Mouse (Mus musculus) left cerebral cortex, postnatal 10 days (tissue): ENCODE measurements around the gene Nipsnap3b. TPM values are rescaled to one million over a fixed set of nuclear protein-coding genes. Genes with fewer than 3 reads are reported as not detected.

ENCODE experiments used
- DNase-seq, 2 experiments: peaks; one replicate each; pipeline ENCODE4 v3.0.0; 2021 to 2022; ENCODE audit warnings: low spot score in 2 of 2, mixed read lengths in 1 of 2; ENCODE audit errors: extremely low spot score in 1 of 2
- intact Hi-C: fragments of 180-260 bp; cut with DNase I; formaldehyde crosslinking; loops from one replicate; pipeline ENCODE4 v1.15.1; 2025
- total RNA-seq, 2 experiments: library from RNA; stranded (reverse); gene quantifications; 2 replicates each; pipeline ENCODE4 v1.2.3; 2021

The Nipsnap3b gene
- total RNA-seq, result 10 to 100 TPM; 22.3 to 24.5 TPM

GRCm38 (mm10) chr4:53011732-53012361, at the start of gene Nipsnap3b:
Gene Nipsnap3b, plus strand, starts transcription at chr4:53011880.
- intact Hi-C loops, result no loop called here
- peak; percentile 94 to 99 for DNase-seq

GRCm38 (mm10) chr4:52964247-52964646, 47.4 kb upstream of the Nipsnap3b start, which contains the start of gene Olfr270:
Gene Olfr270, plus strand, starts transcription at chr4:52964547.
- intact Hi-C loops, result no loop called here
- DNase-seq, result no peak

DNA sequence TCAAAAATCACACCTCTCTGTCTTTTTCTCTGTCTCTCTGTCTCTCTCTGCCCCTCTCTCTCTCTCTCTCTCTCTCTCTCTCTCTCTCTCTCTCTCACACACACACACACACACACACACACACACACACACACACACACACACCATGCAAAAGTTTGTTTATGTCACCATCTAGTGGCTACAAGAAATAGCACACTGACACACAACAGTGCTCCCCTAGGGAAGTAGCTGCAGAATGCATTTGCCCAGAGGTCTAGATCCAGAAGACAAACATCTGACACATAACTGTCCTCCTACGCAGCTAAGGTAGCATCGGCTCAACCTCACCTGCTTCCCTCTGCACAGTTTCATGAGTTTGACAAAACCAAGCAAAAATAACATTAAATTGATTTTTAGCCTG, 26.5 kb upstream of the Nipsnap3b start:
- DNase-seq, result peak in 1 of 2 experiments; percentile 23

GRCm38 (mm10) chr4:52986266-52986665, 25.4 kb upstream of the Nipsnap3b start:
- DNase-seq, result no peak
- intact Hi-C loops, result no loop called here

More for the DNA sequence above, 26.5 kb upstream of the Nipsnap3b start:
- intact Hi-C loops, result no loop called here

GRCm38 (mm10) chr4:52989248-52989647, 22.4 kb upstream of the Nipsnap3b start, which contains the start of gene Nipsnap3a:
Gene Nipsnap3a, plus strand, starts transcription at chr4:52989272.
- intact Hi-C loops, result no loop called here
- DNase-seq, result peak in 1 of 2 experiments; percentile 21

DNA sequence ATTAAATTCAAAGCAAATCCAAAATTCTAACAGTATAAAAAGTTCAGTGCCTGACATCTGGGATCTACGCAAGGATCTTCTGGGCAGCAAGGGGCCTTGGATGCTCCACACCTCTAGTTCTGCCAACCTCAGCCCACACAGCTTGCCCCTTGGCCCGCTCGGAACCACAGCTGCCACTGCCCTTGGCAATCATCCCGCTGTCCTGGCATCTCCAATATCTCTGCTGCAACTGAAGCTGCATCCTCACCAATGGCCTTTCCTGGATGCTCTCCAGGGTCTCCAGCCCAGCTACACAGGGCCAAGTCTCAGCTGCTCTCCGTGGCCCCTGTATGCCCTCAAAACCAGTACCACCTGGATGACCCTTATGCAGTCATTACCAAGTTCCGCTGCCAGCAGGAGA, 12.2 kb upstream of the Nipsnap3b start:
- intact Hi-C loops, result no loop called here
- DNase-seq, result no peak

DNA sequence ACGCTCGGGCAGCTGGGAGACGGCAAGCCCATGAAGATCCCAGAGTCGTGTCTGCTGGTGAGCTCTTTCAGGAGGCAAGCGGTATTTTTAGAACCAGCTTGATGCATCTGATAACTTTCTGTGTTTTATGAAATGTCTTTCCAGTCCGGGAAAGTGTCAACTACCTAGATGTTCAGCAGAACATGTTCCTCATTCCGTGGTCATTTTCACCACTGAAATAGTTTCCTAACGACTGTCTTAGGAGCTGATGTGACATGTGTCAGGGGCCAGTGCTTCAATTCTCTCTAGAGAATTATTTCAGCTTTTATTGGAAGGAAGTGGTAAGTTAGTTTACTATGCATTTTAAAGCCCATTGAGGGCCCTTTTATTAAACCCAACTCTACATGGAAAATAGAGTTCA, 11.5 kb upstream of the Nipsnap3b start:
- intact Hi-C loops, result no loop called here
- DNase-seq, result no peak

GRCm38 (mm10) chr4:53009183-53009582, 2.5 kb upstream of the Nipsnap3b start:
- intact Hi-C loops, result no loop called here

GRCm38 (mm10) chr4:53009871-53010270, 1.8 kb upstream of the Nipsnap3b start:
- intact Hi-C loops, result no loop called here
- no peak for DNase-seq

More at GRCm38 (mm10) chr4:53009183-53009582, 2.5 kb upstream of the Nipsnap3b start:
- DNase-seq, result no peak

- DNase-seq, result no peak
- intact Hi-C loops, result no loop called here
Measured at GRCm38 (mm10) chr4:53014421-53014820, 2.7 kb downstream of the Nipsnap3b start.

GRCm38 (mm10) chr4:53015024-53015423, 3.3 kb downstream of the Nipsnap3b start:
- DNase-seq, result no peak
- intact Hi-C loops, result no loop called here

GRCm38 (mm10) chr4:53018392-53018791, 6.7 kb downstream of the Nipsnap3b start:
- intact Hi-C loops, result no loop called here
- DNase-seq, result no peak

- no peak for DNase-seq
- intact Hi-C loops, result no loop called here
Measured at GRCm38 (mm10) chr4:53023189-53023925, 11.7 kb downstream of the Nipsnap3b start.

DNA sequence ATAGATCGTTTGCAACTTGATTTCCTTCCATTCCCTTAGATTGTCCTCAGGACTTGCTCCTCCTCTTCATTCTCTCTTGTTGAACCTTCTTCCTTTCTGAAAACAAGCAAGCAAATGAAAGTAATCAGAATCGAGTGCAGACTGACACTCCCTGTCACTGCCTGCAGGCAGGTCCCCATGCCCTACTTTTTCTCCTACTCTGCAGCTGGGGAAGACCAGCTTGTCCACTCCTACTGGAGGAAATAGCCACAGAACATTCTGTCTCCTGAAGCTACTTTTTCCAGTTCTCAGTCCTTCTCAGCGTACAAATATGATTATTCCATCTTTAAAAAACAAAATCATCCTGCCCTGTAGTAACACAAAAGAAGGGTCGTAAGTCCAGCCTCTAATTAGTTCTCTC, 12.7 kb downstream of the Nipsnap3b start:
- intact Hi-C loops, result no loop called here
- DNase-seq, result no peak

- no peak for DNase-seq
- intact Hi-C loops, result no loop called here
Measured at GRCm38 (mm10) chr4:53027811-53028210, 16.1 kb downstream of the Nipsnap3b start.

GRCm38 (mm10) chr4:53030326-53030948, 18.8 kb downstream of the Nipsnap3b start:
- DNase-seq, result peak in 1 of 2 experiments; percentile 31
- intact Hi-C loops, result loop anchor here (5.0 to 10.0 kb wide), 2 partner anchors 324 to 562 kb away; no protein-coding TSS in a partner anchor

- no peak for DNase-seq
- intact Hi-C loops, result no loop called here
Measured at GRCm38 (mm10) chr4:53043819-53044218, 32.1 kb downstream of the Nipsnap3b start.

DNA sequence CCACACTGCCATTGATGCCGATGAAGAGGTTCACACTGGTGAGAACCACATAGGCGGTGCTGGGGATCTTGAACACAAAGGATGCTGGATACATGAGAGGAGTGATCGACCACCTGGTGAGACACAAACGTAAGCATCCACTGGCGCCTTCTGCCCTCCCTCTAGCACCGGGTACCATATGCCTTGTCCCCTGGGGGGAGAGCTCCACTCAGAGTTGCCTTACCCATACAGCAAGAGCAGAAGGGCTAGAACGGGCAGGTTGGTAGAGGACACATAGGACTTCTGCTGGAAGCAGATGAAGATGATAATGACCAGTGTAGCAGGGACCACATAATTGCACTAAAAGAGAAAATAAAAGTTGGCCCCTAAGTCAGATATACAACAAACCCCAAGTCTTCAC, 34.1 kb downstream of the Nipsnap3b start:
- no peak for DNase-seq
- intact Hi-C loops, result no loop called here

DNA sequence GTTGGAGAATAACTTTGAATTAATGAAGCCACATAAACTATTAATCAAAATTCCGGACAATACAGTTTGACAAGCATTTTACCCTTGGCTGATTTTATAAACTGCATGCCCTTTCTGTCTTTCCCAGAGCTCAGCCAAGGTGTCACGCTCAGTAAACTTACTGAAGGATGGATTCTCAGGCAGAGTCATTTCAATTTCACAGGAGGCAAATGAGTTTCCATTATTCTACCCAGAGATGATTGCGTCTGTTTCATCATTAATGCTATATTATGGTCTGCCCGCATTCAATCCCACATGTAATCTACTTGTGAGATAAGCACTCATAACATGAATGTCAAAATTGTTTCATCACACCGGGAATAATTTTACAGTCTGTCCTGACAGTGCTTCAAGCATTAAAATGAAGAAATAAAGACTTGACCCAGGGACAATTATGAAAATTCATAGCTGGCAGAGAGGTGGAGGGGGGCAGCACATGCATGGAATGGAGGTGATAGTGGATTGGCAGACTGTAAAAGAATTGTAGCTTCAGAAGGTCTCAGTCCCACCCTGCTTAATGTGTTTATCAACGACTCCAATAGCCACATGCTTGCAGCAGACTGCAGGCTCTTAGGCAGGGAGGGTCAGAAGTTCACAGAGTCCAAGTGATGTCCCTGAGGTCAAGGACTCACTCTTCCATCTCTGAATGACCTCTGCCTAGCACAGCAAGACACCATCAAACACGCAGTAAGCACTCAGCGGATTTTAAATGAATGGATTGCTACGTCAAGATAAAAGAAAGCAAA, 34.8 kb downstream of the Nipsnap3b start:
- DNase-seq, result no peak
- intact Hi-C loops, result no loop called here
